Mouse (Mus musculus) liver, adult 2 months (tissue): ENCODE data around the gene Wdr76. TPM values are rescaled to one million over a fixed set of nuclear protein-coding genes. Genes with fewer than 3 reads are reported as not detected.
"Not testable (repeated sequence)": the region's sequence is repeated elsewhere in the genome, so short reads cannot be mapped to it uniquely, and the experiment has no call there.

Experiments
- DNase-seq: peaks from one replicate; pipeline ENCODE4 v3.0.0-alpha.2; 2011; ENCODE audit warnings: low read depth, low spot score; ENCODE audit errors: extremely low read depth
- H3K27ac ChIP-seq: fragments of 200-500 bp; replicated peaks from 2 replicates; pipeline ENCODE4 v1.5.1; 2012; ENCODE audit warnings: low read depth, mild to moderate bottlenecking, control low read depth, inconsistent platforms, low read length; ENCODE audit not compliant: insufficient read depth
- H3K27me3 ChIP-seq: fragments of 200-500 bp; 2 replicates; pipeline ENCODE4 v1.6.1; 2012; ENCODE audit warnings: mild to moderate bottlenecking, moderate library complexity, low read length, inconsistent platforms; ENCODE audit not compliant: control insufficient read depth, insufficient read depth
- H3K36me3 ChIP-seq: fragments of 200-500 bp; 2 replicates; pipeline ENCODE4 v1.6.1; 2012; ENCODE audit warnings: low read length, inconsistent platforms; ENCODE audit not compliant: control insufficient read depth, insufficient read depth
- H3K4me1 ChIP-seq: fragments of 200-500 bp; 2 replicates; pipeline ENCODE4 v1.6.1; 2011; ENCODE audit warnings: low read length; ENCODE audit not compliant: control insufficient read depth, insufficient read depth
- H3K4me3 ChIP-seq: fragments of 200-500 bp; 2 replicates; pipeline ENCODE4 v1.5.1; 2011; ENCODE audit warnings: low read depth, mild to moderate bottlenecking, control low read depth, low read length, moderate library complexity; ENCODE audit not compliant: insufficient read depth
- H3K79me2 ChIP-seq: fragments of 200-500 bp; 2 replicates; pipeline ENCODE4 v1.6.1; 2012; ENCODE audit warnings: inconsistent platforms, mild to moderate bottlenecking, low read length, moderate library complexity; ENCODE audit not compliant: control insufficient read depth, insufficient read depth
- H3K9ac ChIP-seq: fragments of 200-500 bp; 2 replicates; pipeline ENCODE4 v1.6.1; 2012; ENCODE audit warnings: low read depth, mild to moderate bottlenecking, control low read depth, inconsistent platforms, low read length
- CTCF ChIP-seq: fragments of 200-500 bp; IDR thresholded peaks from 2 replicates; pipeline ENCODE4 v1.5.1; 2011; ENCODE audit warnings: low read depth, low read length, control low read depth
- POLR2A ChIP-seq: fragments of 200-500 bp; IDR thresholded peaks from 2 replicates; pipeline ENCODE4 v1.6.1; 2011; ENCODE audit warnings: low read length, control low read depth; ENCODE audit not compliant: insufficient read depth; ENCODE audit errors: extremely low read depth
- WGBS: fragments of 180-500 bp; shearing (Covaris S2); methylation state at CpG from one replicate; pipeline ENCODE4 v1.1.7; 2018; 5-methylcytosine and 5-hydroxymethylcytosine counted together
- polyA plus RNA-seq: library from polyadenylated mRNA; depleted of rRNA; stranded (reverse); fragments of >200 nt; gene quantifications from 2 replicates; pipeline ENCODE4 v1.2.3, GENCODE M21; 2012
- total RNA-seq: library from RNA; depleted of rRNA; stranded (reverse); fragments of >200 nt; gene quantifications from 2 replicates; pipeline ENCODE4 v1.2.3, GENCODE M21; 2014

Gene Wdr76
- total and polyA plus RNA-seq, 2 experiments: 1.2 to 1.5 TPM

- no peak overlapping the region for H3K9ac ChIP-seq
- no peaks in the 10 kb centered on the region for H3K27me3 ChIP-seq
- H3K36me3 ChIP-seq: no peaks in the 10 kb centered on the region
- no peak for TF ChIP-seq POLR2A
- no peak for TF ChIP-seq CTCF
- peak overlapping the region; percentile 61 for H3K4me3 ChIP-seq
- DNase-seq: no peak
- H3K4me1 ChIP-seq: peaks cover 5% of the 10 kb centered on the region
- 28% methylated on average over 8 of the region's 8 CpGs for WGBS
- H3K27ac ChIP-seq: no peak overlapping the region
- peaks cover 5% of the 10 kb centered on the region; the same call in 1 of the 2 replicates for H3K79me2 ChIP-seq
Measured at GRCm38 (mm10) chr2:121474180-121474535, 32.4 kb upstream of the Wdr76 start.

GRCm38 (mm10) chr2:121475306-121475705 lies 31.2 kb upstream of the Wdr76 start:
- not testable (repeated sequence) for H3K4me1 ChIP-seq, H3K79me2 ChIP-seq, H3K4me3 ChIP-seq, DNase-seq, H3K27me3 ChIP-seq, H3K9ac ChIP-seq, H3K36me3 ChIP-seq, H3K27ac ChIP-seq
- 100% methylated on average over 2 of the region's 2 CpGs for WGBS

GRCm38 (mm10) chr2:121477491-121478266 lies 28.8 kb upstream of the Wdr76 start:
- H3K79me2 ChIP-seq: no peaks in the 10 kb centered on the region
- no peaks in the 10 kb centered on the region for H3K27me3 ChIP-seq
- WGBS: 90% methylated on average over 3 of the region's 3 CpGs
- H3K9ac ChIP-seq: no peak overlapping the region
- TF ChIP-seq CTCF (no peak), POLR2A (no peak)
- no peak overlapping the region for H3K27ac ChIP-seq
- no peaks in the 10 kb centered on the region; the same call in 1 of the 2 replicates for H3K4me1 ChIP-seq
- no peak for DNase-seq
- H3K4me3 ChIP-seq: no peak overlapping the region
- H3K36me3 ChIP-seq: no peaks in the 10 kb centered on the region

- 54% methylated on average over 3 of the region's 3 CpGs for WGBS
- Histone ChIP-seq H3K4me3 (no peak overlapping the region), H3K79me2 (no peaks in the 10 kb centered on the region), H3K27me3 (no peaks in the 10 kb centered on the region), H3K27ac (no peak overlapping the region), H3K36me3 (no peaks in the 10 kb centered on the region), H3K9ac (no peak overlapping the region), H3K4me1 (no peaks in the 10 kb centered on the region)
- TF ChIP-seq POLR2A (no peak), CTCF (peak; percentile 90)
- DNase-seq: peak; percentile 45
Measured at GRCm38 (mm10) chr2:121480498-121480897, 26.0 kb upstream of the Wdr76 start.

GRCm38 (mm10) chr2:121480916-121481315 lies 25.6 kb upstream of the Wdr76 start:
- H3K9ac ChIP-seq, H3K36me3 ChIP-seq, DNase-seq, H3K27me3 ChIP-seq, H3K4me3 ChIP-seq, H3K4me1 ChIP-seq, H3K79me2 ChIP-seq, H3K27ac ChIP-seq: not testable (repeated sequence)
- WGBS: 82% methylated on average over 13 of the region's 13 CpGs

GRCm38 (mm10) chr2:121483576-121483975 lies 22.9 kb upstream of the Wdr76 start:
- Histone ChIP-seq H3K4me3 (no peak overlapping the region), H3K9ac (no peak overlapping the region), H3K79me2 (no peaks in the 10 kb centered on the region), H3K4me1 (no peaks in the 10 kb centered on the region), H3K27ac (no peak overlapping the region), H3K27me3 (no peaks in the 10 kb centered on the region), H3K36me3 (no peaks in the 10 kb centered on the region)
- no peak for TF ChIP-seq POLR2A
- no peak for DNase-seq
- 82% methylated on average over 8 of the region's 8 CpGs for whole genome bisulfite sequencing

- WGBS: 82% methylated on average over 2 of the region's 2 CpGs
- not testable (repeated sequence) for H3K27me3 ChIP-seq, H3K27ac ChIP-seq, H3K4me3 ChIP-seq, DNase-seq, H3K9ac ChIP-seq, H3K36me3 ChIP-seq, H3K79me2 ChIP-seq, H3K4me1 ChIP-seq
Measured at GRCm38 (mm10) chr2:121484403-121484802, 22.1 kb upstream of the Wdr76 start.

GRCm38 (mm10) chr2:121501550-121501949 lies 5.0 kb upstream of the Wdr76 start:
- H3K79me2 ChIP-seq, H3K27ac ChIP-seq: not testable (repeated sequence)

More at GRCm38 (mm10) chr2:121501550-121501949, 5.0 kb upstream of the Wdr76 start:
- H3K4me3 ChIP-seq, H3K27me3 ChIP-seq, DNase-seq, H3K4me1 ChIP-seq, H3K36me3 ChIP-seq, H3K9ac ChIP-seq: not testable (repeated sequence)
- WGBS: 37% methylated on average over 2 of the region's 6 CpGs
